Mouse (Mus musculus) forelimb bud, embryonic 11.5 days (tissue): ENCODE measurements around the gene Parva.

ENCODE experiments used
- DNase-seq: peaks from one replicate; pipeline ENCODE4 v3.0.0-alpha.2; 2012; ENCODE audit warnings: low read depth, low spot score

The Parva gene

DNA sequence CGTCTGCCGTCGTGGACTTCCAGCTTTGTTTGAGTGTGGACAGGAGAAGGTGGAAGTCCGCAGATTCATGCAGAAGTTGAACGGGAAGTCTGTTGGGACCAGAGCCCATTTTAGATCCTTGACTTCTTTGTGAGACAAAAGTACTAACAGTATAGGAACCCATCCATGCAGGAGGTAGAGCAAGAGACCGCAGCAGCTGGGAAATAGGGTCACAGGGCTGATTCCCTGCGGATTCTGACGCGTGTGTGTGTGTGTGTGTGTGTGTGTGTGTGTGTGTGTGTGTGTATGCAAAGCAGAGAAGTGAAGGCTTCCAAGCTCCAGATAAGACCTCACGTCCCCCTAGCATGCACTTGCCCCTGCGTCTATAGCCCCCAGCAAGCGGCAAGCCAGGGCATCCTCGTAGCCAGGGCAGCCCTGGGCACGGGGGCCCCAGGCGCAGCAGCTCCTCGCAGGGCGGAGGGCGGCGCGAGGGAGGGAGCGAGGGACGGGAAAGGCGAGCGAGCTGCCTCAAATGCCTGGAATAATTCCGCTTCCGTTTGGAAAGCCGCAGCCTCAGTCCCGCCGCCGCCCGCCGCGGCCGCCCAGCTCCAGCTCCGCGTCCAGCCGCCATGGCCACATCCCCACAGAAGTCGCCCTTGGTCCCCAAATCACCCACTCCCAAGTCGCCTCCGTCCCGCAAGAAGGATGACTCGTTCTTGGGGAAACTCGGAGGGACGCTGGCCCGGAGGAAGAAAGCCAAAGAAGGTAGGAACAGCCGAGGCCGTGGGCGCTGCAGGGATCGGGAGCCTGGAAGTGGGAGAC lies at the start of gene Parva:
Parva (plus strand) TSS at position 149 of the 801 bp plus-strand sequence.
- DNase-seq = peak; percentile 67

DNA sequence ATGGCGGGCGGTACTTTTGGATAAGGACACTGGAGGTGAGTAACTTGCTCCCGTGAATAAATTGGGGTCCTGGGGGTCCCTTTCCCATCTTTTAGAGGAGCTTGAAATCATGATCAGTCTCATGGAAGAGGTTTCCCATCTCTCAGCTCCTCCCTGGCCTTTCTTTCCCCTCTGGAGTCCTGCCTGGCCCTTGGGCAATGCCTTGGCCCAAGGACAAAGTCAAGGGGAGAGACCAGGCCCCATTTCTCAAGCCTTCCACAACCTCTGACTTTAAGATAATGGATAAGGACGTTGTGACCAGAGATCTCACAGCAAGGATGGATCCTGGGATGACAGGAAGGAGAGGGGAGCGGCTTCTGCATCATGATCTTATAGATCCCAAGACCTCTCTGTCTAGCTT lies 49.2 kb upstream of the Parva start:
- DNase-seq = no peak

DNA sequence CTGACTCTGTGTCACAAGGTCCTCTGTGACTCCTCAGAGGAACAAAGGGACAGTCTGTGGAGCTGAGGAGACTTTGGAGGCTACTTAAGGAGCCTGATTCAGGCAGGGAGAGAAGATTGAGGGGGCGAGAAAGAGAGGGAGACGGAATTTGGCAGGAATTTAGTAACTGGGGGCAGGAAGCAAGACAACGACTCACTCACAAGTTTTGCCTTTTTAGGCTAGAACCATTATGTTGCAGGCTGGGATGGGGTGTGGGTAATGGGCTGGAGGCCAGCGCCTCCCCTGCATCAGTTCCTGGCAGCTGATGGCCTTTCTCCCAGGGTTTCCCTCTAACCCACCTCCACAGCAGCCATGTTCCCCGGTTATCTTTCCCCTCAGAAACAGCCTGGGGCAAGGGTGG lies 48.8 kb upstream of the Parva start:
- DNase-seq = no peak

DNA sequence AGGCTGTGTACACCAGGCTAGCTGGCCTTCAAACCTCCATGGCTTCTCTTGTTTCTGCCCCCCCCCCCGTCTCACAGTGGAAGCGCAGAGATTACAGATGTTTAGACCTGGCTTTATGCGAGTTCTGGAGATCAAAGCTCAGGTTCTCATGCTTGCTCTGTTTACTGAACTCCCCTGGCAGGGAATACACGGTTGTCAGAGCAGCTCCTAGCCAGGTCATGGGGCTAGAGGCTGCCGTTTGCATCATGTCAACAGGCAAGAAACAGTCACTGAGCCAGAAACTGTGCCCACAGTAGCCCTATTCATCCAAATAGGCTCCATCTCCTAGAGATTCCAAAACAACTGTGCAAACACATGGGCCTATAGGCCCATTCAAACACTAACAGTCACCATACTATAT lies 40.8 kb upstream of the Parva start:
- DNase-seq = no peak

DNA sequence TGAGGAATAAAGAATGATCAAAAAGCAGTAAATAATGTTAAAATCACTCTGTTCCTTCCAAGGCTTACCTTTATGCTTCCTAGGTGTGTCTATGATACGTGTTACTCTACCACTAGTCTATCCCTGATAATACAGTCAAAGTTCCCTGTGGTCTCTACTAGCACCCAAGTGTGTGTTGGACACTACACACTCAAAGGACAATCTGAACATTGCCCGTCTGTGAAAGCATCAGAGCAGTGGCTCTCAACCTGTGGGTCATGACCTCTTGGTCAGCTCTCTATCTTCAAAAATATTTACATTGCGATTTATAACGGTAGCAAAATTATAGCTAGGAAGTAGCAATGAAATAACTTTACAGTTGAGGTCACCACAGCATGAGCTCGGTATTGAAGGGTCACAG lies 39.4 kb upstream of the Parva start:
- no peak for DNase-seq

DNA sequence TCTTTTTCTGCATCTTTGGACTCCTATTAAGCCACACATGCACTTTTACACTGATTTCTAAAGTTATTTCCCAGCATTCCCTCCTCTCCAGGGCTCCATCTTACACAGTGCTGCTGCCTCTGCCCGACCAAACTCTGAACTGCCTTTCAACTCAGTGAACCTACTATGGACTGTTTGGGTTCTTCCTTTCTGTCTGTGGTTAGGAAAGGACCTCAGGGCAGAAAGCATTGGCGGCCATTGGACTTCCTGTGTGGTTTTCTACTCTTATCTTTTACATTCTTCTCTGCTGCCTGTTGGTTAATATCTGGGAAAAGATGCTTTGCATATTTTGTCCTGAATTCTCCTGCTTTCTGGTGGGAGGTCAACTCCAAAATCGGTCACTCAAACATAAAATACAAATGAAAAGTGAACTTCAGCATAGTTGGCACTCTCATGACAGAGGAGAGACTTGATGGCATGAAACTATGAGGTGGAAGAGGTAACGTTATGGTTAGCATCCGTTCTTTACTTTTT lies 38.9 kb upstream of the Parva start:
- no peak for DNase-seq

DNA sequence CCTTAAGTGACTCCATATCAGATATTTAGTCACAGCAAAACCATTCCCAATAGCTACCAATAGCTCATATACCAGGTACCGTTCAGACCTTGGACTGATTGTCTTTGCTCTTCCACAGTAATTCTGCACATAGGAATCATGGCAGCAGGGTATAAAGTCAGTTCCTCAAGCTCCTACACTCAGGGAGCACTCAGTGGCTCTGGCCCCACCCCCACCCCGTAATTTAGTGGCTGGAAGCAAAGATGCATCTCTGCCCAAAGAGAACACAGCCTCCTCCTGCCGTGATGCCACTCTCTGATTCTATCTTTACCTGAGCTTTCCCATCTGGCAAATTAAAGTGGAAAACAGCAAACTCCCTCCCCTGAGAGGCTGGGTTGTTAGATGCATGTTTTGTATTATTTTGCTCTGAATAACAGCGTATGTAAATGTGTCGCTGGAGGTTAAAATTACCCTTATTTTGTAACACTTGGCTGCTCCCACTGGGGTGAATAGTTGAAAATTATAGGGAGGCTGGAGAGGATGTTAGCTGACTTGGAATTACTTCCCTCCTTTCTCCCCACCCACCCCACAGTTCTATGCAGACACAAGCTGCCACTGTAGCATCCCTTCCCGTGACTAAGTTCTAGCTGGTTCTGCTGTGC lies 37.6 kb upstream of the Parva start:
- no peak for DNase-seq

DNA sequence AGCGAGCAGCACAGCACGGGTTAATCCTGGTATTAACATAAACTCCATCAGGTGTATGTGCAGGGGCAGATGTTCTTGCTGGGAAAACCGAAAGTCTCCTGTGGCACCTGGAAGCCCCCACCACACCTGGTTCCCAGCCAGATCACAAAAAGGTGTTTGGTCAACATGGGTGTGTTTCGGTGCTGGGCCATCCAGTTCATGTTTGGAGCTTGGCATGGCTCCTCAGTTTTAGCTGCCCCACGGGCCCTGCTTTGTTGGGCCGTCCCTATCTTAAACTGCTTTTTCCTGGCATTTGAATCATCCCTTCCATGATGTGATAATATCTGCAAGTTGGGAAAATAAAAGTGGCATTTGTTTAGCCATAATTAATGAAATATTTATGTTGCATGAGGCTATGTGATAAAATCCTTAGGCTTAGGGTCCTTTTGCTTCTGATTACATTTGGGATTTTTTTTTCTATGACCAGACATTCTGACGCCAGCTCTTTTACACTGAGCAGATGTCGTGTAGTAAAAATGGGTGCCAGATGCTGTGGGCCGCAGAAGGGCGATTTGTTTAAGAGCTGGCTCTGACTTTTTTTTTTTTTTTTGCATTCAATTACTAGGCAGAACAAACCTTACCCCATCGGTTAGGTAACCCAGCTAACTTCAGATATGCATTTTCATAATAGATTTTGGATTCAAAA lies 36.9 kb upstream of the Parva start:
- peak; percentile 81 for DNase-seq

DNA sequence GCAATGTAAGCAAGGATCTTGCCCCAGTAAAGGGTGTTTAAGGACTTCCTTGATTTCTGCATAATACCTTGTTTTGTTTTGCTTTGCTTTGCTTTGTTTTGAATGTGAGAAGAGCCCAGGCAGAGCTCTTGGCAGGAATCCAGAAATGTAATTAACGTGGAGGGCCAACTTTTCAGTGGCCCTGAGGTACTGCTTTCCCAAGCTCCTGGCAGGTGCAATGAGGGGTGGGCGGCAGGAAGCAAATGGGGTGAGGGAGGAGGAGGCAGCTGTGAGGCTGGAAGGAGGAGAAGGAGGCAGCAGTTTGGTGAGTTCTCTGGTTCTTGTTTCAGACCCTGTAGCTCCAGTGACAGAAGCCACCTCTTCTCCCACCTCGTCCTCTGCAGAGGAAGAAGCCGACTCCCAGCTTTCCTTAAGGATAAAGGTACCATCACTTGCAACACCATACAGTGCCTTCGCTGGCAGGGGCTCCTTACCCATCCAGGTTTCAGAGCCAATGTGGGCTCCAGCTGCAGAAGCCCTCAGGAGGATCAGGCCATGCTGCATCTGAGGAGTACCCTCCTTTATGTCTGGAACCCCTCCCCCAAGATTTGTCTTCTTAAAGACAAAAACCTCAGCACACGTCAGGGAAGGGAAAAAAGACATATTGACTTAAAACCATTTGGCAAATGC lies 36.2 kb upstream of the Parva start:
- DNase-seq = peak; percentile 80

DNA sequence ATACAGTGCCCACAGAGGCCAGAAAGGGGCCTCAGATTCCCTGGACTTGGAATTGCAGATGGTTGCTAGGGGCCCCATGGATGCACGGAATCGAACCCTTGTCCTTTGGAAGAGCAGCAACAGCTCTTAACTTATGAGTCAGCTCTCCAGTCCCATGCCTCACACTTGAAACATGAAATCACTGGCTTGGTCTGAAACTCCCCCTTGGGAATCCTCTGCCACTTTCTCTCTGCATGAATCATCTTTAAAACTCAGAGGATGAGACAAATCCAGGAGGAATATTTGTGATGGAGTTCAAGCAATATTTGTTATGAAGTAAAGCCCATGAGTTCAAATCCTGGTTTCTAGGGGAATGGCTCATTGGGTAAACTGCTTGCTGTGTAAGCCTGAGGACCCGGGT lies 29.5 kb upstream of the Parva start:
- DNase-seq = no peak

DNA sequence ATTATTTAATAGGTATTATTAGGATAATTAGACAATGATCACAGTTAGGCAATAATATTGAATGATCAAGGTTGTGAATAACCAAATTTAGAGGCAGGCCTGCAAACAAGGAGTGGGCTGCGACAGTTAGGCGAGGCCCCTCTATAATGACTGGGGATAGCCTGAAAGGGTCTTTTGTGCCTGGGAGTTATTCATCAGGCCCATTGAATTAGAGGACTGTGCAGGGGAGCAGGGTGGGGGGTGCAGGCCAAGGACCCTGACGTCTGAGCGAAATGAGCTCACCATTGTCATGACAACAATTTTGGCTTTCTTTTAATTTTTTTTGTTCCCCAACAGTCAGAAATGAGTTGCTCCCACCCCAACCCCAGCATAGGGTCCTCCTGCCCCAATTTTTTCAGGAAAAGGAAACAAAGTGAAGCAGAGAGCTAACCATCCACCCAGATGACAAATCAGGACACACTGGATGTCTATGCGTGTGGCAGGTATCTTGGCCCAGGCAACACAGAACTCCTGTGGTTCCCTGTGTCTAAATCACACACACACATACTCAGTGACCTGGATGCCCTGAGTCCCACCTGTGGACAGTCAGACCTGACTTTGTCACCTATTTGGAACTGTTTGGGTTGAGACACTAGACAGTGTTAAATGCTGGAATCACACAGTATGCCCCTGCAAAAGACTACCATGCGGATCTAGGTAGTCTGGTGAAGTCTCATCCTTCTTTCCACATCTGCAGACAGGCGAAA lies 27.7 kb upstream of the Parva start:
- no peak for DNase-seq

DNA sequence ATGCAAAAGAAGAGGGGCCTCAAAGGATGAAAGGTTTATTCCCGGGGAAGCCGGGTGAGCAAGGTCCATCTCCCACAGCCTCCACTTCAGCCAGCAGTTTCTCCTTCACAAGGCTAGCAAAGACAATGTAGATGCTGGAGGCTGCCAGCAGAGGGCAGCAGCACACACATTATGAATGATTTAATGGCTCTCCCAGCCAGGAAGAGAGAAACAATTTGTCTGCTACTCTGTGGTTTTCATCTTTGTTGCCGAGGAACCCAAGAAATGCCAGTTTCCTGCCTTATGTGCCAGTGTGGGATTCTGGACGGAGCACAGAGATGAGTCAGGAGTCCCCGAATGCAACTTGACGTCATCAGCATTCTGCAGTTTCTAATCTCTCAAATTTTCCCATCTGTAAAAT lies 27.1 kb upstream of the Parva start:
- DNase-seq = peak; percentile 84

DNA sequence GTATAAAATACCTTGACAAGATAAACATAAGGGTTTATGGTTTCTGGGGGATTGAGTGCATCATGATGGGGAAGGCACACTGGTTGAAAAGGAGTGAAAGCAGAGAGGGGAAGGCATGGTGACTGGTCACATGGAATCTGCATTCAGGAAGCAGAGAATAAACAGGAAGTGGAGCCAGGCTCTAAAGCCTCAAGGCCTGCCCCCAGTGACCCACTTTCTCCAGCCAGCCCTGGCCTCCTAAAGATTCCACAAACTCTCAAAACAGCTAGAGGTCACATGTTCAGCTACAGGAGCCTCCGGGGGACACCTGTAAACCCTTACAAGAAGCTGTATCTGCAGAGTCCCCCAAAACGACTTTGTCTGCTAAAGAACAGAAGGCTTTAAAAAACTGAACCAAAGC lies 22.2 kb upstream of the Parva start:
- DNase-seq = no peak

DNA sequence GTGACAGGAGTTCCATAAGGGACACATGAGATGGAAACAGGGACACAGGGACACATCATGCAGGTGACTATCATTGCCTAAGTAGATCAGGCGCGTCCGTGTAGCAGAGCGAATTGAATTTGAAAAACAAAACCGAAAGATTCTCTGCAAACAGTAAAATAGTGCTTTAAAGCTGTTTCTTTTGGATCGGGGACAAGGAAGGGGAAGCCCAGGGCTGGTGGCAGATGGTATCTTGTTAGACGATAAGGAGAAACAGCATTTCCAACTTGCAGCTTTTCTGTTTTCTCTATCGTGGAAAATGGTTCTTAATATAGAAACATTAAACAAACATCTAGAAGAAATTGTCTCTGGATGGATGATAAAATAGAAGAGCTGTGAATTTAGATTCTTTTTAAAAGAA lies 21.7 kb upstream of the Parva start:
- DNase-seq = no peak

DNA sequence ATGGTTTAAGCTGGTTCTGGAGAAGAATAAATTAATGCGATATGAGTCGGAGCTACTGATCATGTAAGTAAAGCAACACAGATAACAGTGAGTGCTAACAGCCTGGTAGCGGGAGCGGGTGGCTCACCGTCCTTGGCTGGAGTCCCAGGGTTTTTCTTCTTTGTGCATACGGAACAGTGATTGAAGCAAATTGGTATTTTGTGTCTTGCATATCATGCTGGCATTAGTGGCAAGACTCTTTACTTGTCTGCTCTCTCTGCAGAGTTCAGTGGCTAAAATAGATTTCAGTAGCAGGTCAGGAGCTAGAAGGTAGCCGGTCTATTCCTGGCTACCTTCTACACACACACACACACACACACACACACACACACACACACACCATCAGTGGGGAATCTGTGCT lies 19.7 kb upstream of the Parva start:
- no peak for DNase-seq

DNA sequence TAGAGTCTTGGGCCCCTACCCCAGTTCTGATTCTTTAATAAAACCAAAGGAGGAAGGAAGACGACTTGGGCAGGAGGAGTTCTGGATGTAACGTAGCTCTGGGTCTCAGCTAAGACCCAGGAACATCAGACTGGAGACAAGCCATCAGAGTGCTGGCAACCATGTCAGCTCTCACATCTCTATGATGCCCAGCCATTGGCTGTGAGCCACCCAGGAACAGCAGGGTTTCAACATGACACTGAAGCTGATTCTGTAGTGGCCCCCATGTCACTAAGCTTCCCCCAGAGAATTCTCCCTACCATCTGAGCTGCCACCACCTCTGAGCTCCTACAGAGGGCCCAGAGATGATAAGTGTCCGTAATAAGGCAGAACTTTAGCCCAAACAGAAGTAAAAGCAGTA lies 17.3 kb upstream of the Parva start:
- DNase-seq = no peak

DNA sequence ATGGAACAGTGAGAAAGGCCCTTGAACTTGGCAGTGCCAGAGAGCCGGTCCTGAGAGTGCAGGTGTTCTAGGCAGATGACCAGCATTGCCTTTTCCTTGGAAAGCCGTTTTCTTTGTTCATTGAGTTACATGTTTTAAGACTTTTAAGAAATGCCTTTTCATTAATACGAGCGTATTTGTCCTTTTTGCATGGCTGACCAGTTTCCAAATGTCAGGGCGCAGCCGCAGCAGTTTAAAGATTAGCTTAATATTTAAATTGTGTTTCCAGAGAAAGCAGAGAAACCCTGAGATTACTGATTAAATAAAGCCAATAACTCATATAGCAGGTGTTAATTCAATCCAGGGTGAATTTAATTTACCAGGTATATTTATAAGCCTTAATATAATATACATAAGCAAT lies 14.0 kb upstream of the Parva start:
- no peak for DNase-seq

DNA sequence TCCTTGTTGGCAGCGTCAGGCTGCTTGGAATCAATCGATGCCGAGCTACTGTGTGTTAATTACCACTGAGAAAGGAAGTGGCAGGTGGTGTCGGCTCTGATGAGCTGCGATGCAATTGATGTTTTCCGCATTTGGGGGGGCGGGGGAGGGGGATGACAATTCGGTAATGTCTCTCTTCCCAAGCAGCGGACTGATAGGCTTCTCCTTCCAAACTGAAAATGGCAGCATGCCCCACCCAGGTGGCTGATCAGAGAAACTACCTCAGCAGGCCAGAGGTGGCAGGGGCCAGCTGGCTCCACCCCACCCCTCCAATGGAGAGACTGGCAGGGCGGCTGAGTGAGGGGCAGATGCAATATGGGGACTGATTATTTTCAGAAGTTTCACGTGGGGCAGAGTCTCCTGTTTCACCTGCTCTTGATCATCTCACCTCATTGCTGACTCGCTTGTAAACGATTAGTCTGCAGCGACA lies 11.2 kb upstream of the Parva start:
- no peak for DNase-seq

DNA sequence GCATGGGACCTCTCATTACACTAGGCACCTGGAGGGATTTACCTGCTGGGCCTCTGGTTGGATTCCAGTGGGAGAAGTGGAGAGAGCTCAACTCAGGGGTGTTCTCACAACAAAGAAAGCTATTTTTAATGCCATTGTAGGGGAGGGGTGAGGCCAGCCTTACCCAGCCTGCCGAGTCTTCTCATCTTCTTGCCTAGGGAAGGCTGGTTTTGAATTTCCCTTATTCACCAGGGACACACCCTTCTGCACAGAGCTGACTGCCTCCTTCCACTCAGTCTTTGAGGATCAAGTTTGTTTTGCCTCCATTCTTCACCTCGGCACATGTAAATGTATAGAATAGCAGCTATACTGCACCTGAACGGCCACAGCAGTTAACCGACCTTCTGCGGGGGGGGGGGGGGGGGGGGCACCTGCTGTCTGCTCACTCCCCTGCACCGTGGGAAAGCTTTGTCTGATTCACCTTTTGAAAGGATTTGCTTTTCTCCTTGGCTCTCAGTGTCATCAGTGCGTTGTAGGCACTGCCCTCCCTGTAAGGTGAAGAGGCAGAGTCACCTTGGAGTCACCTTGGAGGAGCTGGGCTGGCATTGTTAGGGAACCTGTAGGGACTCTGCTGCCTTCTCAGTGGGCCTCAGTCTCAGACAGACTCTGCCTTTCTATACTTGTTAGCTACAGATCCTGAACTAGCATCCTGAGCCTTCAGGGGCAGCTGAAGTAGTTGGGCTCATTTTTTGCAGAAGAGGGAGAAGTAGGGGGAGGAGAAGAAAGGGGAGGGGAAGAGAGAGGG lies 10.4 kb upstream of the Parva start:
- DNase-seq = no peak

DNA sequence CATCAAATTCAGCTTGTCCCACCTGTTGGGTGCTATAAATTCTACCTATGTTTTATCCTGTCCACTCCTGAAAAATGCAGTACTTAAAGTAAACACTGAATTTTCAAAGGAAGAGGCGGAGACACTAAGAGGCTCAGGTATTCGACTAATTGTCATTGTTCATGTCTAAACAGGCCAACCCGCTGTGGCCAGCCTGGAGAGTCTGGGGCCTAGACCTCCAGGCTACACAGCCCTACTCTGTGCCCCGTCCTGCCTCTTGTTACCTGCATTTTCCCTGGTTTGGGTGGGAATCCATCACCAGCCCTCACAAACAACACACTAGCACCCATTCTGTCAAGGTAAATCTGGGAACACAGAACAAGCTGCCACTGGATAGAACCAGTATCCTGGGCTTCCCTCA lies 9.7 kb upstream of the Parva start:
- no peak for DNase-seq
